Mouse (Mus musculus): ENCODE measurements at regions not wholly inside any gene's neighbourhood (a gene's known extent, or its start where the extent isn't known, plus 50 kb on each side); places are given as distances from the start of the nearest gene placed in this dataset.
"Not testable (repeated sequence)": the region's sequence is repeated elsewhere in the genome, so short reads cannot be mapped to it uniquely, and the experiment has no call there.

GRCm38 (mm10) chr8:37239354-37239753, 245.9 kb downstream of the AI429214 start:
- DNase-seq: no peak

GRCm38 (mm10) chr8:37251234-37251633, 257.8 kb downstream of the AI429214 start:
- not testable (repeated sequence) for DNase-seq

GRCm38 (mm10) chr8:37291069-37291850, 297.9 kb downstream of the AI429214 start:
- no peak for DNase-seq

All from adrenal gland, adult 8-10 months (tissue).